Mouse (Mus musculus): Measurements from ENCODE around the gene Tusc2. TPM values are rescaled to one million over a fixed set of nuclear protein-coding genes. Genes with fewer than 3 reads are reported as not detected.
A peak's percentile ranks its signal among the peaks of the same experiment; 100 is the strongest.
"Not testable (repeated sequence)": the region's sequence is repeated elsewhere in the genome, so short reads cannot be mapped to it uniquely, and the experiment has no call there.

Tusc2 gene
- total RNA-seq, 1 experiment = 14.2 TPM

DNA sequence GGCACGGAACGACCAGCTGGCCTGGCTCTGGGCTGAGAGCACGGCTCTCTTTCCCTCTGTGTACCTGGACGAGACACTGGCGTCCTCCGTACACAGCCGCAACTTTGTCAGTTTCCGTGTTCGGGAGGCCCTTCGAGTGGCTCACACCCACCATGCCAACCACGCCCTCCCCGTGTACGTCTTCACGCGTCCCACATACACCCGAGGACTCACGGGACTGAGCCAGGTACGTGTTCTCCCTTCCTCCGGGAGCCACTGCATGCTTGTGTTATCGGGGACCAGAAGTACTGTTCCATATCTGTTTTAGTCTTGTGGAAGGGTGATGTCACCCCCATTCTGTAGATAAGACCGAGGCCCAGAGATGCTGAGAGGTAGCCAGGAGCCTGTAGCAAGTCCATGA lies 7.8 kb downstream of the Tusc2 start:
- no peak overlapping the region; the same call in 1 of the 2 replicates for H3K9ac ChIP-seq (ENCODE audit: insufficient read depth, low read depth, low read length, poor library complexity, severe bottlenecking)
- peak overlapping the region; percentile 67 to 81; a peak in 1 of 4 replicates for H3K4me3 ChIP-seq (ENCODE audit: insufficient read depth in 1 of 2, low read depth in 1 of 2, low read length in 2 of 2, poor library complexity in 1 of 2, severe bottlenecking in 1 of 2)
- in situ Hi-C loops (cut with MboI; ENCODE audit: low sequenced_read_pairs in 2 of 2, unreplicated experiment in 2 of 2) = no loop called here
- TF ChIP-seq MAFK (IDR thresholded peaks at IDR 0.05; ENCODE audit: insufficient read depth, low read depth, low read length) (no peak), CHD2 (IDR thresholded peaks at IDR 0.05; ENCODE audit: low read depth, low read length) (no peak), ZNF384 (IDR thresholded peaks at IDR 0.05; ENCODE audit: low read depth, low read length) (no peak), ZC3H11A (IDR thresholded peaks at IDR 0.05; ENCODE audit: borderline replicate concordance, low read depth, low read length) (no peak), HCFC1 (IDR thresholded peaks at IDR 0.05; ENCODE audit: borderline replicate concordance, insufficient read depth, low read length) (no peak)
- no peak overlapping the region for H3K27ac ChIP-seq (ENCODE audit: insufficient read depth, low read depth, low read length, poor library complexity, severe bottlenecking)
- no peak for DNase-seq (ENCODE audit: low read depth, low spot score)
- H3K9me3 ChIP-seq (ENCODE audit: control insufficient read depth, insufficient read depth, low read depth, low read length) = no peaks in the 10 kb centered on the region
- H3K4me1 ChIP-seq (ENCODE audit: control insufficient read depth in 2 of 2, insufficient read depth in 2 of 2, low read length in 2 of 2, poor library complexity in 1 of 2) = peaks cover 0 to 23% of the 10 kb centered on the region in 2 experiments; a peak in 3 of 4 replicates
- H3K36me3 ChIP-seq (ENCODE audit: control insufficient read depth, insufficient read depth, low read length, poor library complexity, severe bottlenecking) = peaks cover 17% of the 10 kb centered on the region

GRCm38 (mm10) chr9:107571534-107572326 lies 8.7 kb downstream of the Tusc2 start:
- Histone ChIP-seq H3K4me3 (ENCODE audit: insufficient read depth in 1 of 2, low read depth in 1 of 2, low read length in 2 of 2, poor library complexity in 1 of 2, severe bottlenecking in 1 of 2) (no peak overlapping the region), H3K36me3 (ENCODE audit: control insufficient read depth, insufficient read depth, low read length, poor library complexity, severe bottlenecking) (peaks cover 17% of the 10 kb centered on the region), H3K9ac (ENCODE audit: insufficient read depth, low read depth, low read length, poor library complexity, severe bottlenecking) (no peak overlapping the region), H3K4me1 (ENCODE audit: control insufficient read depth in 2 of 2, insufficient read depth in 2 of 2, low read length in 2 of 2, poor library complexity in 1 of 2) (peaks cover 0 to 28% of the 10 kb centered on the region in 2 experiments; a peak in 3 of 4 replicates), H3K9me3 (ENCODE audit: control insufficient read depth, insufficient read depth, low read depth, low read length) (no peaks in the 10 kb centered on the region), H3K27ac (ENCODE audit: insufficient read depth, low read depth, low read length, poor library complexity, severe bottlenecking) (no peak overlapping the region)
- DNase-seq (ENCODE audit: low read depth, low spot score) = no peak
- in situ Hi-C loops (cut with MboI; ENCODE audit: low sequenced_read_pairs in 2 of 2, unreplicated experiment in 2 of 2) = no loop called here
- no peak for TF ChIP-seq ZNF384 (IDR thresholded peaks at IDR 0.05; ENCODE audit: low read depth, low read length)
- no peak for TF ChIP-seq MAFK (IDR thresholded peaks at IDR 0.05; ENCODE audit: insufficient read depth, low read depth, low read length)
- no peak for TF ChIP-seq CHD2 (IDR thresholded peaks at IDR 0.05; ENCODE audit: low read depth, low read length)
- TF ChIP-seq ZC3H11A (IDR thresholded peaks at IDR 0.05; ENCODE audit: borderline replicate concordance, low read depth, low read length) = no peak

- Histone ChIP-seq H3K9me3 (ENCODE audit: control insufficient read depth, insufficient read depth, low read depth, low read length) (no peaks in the 10 kb centered on the region), H3K27ac (ENCODE audit: insufficient read depth, low read depth, low read length, poor library complexity, severe bottlenecking) (no peak overlapping the region), H3K4me1 (ENCODE audit: control insufficient read depth in 2 of 2, insufficient read depth in 2 of 2, low read length in 2 of 2, poor library complexity in 1 of 2) (peaks cover 0 to 28% of the 10 kb centered on the region in 2 experiments; a peak in 3 of 4 replicates), H3K4me3 (ENCODE audit: insufficient read depth in 1 of 2, low read depth in 1 of 2, low read length in 2 of 2, poor library complexity in 1 of 2, severe bottlenecking in 1 of 2) (no peak overlapping the region), H3K36me3 (ENCODE audit: control insufficient read depth, insufficient read depth, low read length, poor library complexity, severe bottlenecking) (peaks cover 17% of the 10 kb centered on the region), H3K9ac (ENCODE audit: insufficient read depth, low read depth, low read length, poor library complexity, severe bottlenecking) (no peak overlapping the region)
- in situ Hi-C loops (cut with MboI; ENCODE audit: low sequenced_read_pairs in 2 of 2, unreplicated experiment in 2 of 2) = no loop called here
- DNase-seq (ENCODE audit: low read depth, low spot score) = no peak
- TF ChIP-seq MAFK (IDR thresholded peaks at IDR 0.05; ENCODE audit: insufficient read depth, low read depth, low read length) (no peak), CHD2 (IDR thresholded peaks at IDR 0.05; ENCODE audit: low read depth, low read length) (no peak), ZNF384 (IDR thresholded peaks at IDR 0.05; ENCODE audit: low read depth, low read length) (no peak), ZC3H11A (IDR thresholded peaks at IDR 0.05; ENCODE audit: borderline replicate concordance, low read depth, low read length) (no peak), HCFC1 (IDR thresholded peaks at IDR 0.05; ENCODE audit: borderline replicate concordance, insufficient read depth, low read length) (no peak)
Observed at GRCm38 (mm10) chr9:107572327-107572662, 9.2 kb downstream of the Tusc2 start.

GRCm38 (mm10) chr9:107573774-107574173 lies 10.7 kb downstream of the Tusc2 start:
- in situ Hi-C loops (cut with MboI; ENCODE audit: low sequenced_read_pairs in 2 of 2, unreplicated experiment in 2 of 2); H3K9me3 ChIP-seq (ENCODE audit: control insufficient read depth, insufficient read depth, low read depth, low read length); H3K27ac ChIP-seq (ENCODE audit: insufficient read depth, low read depth, low read length, poor library complexity, severe bottlenecking); H3K4me3 ChIP-seq (ENCODE audit: insufficient read depth in 1 of 2, low read depth in 1 of 2, low read length in 2 of 2, poor library complexity in 1 of 2, severe bottlenecking in 1 of 2); DNase-seq (ENCODE audit: low read depth, low spot score); H3K9ac ChIP-seq (ENCODE audit: insufficient read depth, low read depth, low read length, poor library complexity, severe bottlenecking): not testable (repeated sequence)
- TF ChIP-seq ZNF384 (IDR thresholded peaks at IDR 0.05; ENCODE audit: low read depth, low read length) = peak; percentile 38; the same call in 1 of the 2 replicates
- Histone ChIP-seq H3K36me3 (ENCODE audit: control insufficient read depth, insufficient read depth, low read length, poor library complexity, severe bottlenecking) (peaks cover 17% of the 10 kb centered on the region), H3K4me1 (ENCODE audit: control insufficient read depth in 2 of 2, insufficient read depth in 2 of 2, low read length in 2 of 2, poor library complexity in 1 of 2) (peaks cover 0 to 26% of the 10 kb centered on the region in 2 experiments; a peak in 3 of 4 replicates)
